Mouse (Mus musculus) midbrain, embryonic 16.5 days (tissue): ENCODE measurements around the gene Defb41. TPM values are rescaled to one million over a fixed set of nuclear protein-coding genes. Genes with fewer than 3 reads are reported as not detected.
"Not testable (repeated sequence)": the region's sequence is repeated elsewhere in the genome, so short reads cannot be mapped to it uniquely, and the experiment has no call there.

Experiments used
- ATAC-seq: fragments of 200-750 bp; cut with Nextera tagmentation; 2 replicates; pipeline ENCODE4 v1.8.0; 2017; ENCODE audit warnings: moderate TSS enrichment
- H3K27ac ChIP-seq: fragments of 300-500 bp; sonication (generic); 2 replicates; pipeline ENCODE4 v1.5.1; 2014; ENCODE audit warnings: mild to moderate bottlenecking, low read length, mixed read lengths
- H3K27me3 ChIP-seq: fragments of 300-500 bp; sonication (generic); 2 replicates; pipeline ENCODE4 v1.6.1; 2014; ENCODE audit warnings: low read depth, low read length, mixed read lengths; ENCODE audit not compliant: control insufficient read depth, insufficient read depth
- H3K36me3 ChIP-seq: fragments of 300-500 bp; sonication (generic); 2 replicates; pipeline ENCODE4 v1.6.1; 2014; ENCODE audit warnings: mild to moderate bottlenecking, low read length, moderate library complexity, mixed read lengths; ENCODE audit not compliant: control insufficient read depth, insufficient read depth
- H3K4me1 ChIP-seq: fragments of 300-500 bp; sonication (generic); 2 replicates; pipeline ENCODE4 v1.6.1; 2014; ENCODE audit warnings: mild to moderate bottlenecking, low read length, mixed read lengths; ENCODE audit not compliant: control insufficient read depth, insufficient read depth
- H3K4me2 ChIP-seq: fragments of 300-500 bp; sonication (generic); 2 replicates; pipeline ENCODE4 v1.6.1; 2014; ENCODE audit warnings: mild to moderate bottlenecking, low read length, mixed read lengths
- H3K4me3 ChIP-seq: fragments of 300-500 bp; sonication (generic); 2 replicates; pipeline ENCODE4 v1.5.1; 2014; ENCODE audit warnings: low read depth, mild to moderate bottlenecking, low read length, moderate library complexity, mixed read lengths
- H3K9ac ChIP-seq: fragments of 300-500 bp; sonication (generic); 2 replicates; pipeline ENCODE4 v1.6.1; 2014; ENCODE audit warnings: low read depth, low read length, mixed read lengths
- H3K9me3 ChIP-seq: fragments of 300-500 bp; sonication (generic); replicated peaks from 2 replicates; pipeline ENCODE4 v1.6.1; 2014; ENCODE audit warnings: mild to moderate bottlenecking, low read length, mixed read lengths; ENCODE audit not compliant: control insufficient read depth, poor library complexity, severe bottlenecking
- WGBS: fragments of 180-500 bp; shearing (Covaris S2); extraction: QIAGEN DNeasy Blood & Tissue Kit; methylation state at CpG from one replicate; pipeline ENCODE4 v1.1.7; 2014; 5-methylcytosine and 5-hydroxymethylcytosine counted together
- polyA plus RNA-seq: library from polyadenylated mRNA; unstranded; fragments of >200 nt; fragmentation: Nextera tagmentation; extraction: Ambion mirVana; gene quantifications from 2 replicates; pipeline ENCODE4 v1.2.1, GENCODE M21; 2015

The Defb41 gene
- not detected in 2 replicates for polyA plus RNA-seq

- no peak within 1 kb of the TSS for H3K4me3 ChIP-seq
These were observed at the start of gene Defb41 for GRCm38 (mm10) chr1:18265038-18265437. Gene Defb41 (minus strand): TSS chr1:18265138.

GRCm38 (mm10) chr1:18308474-18308829 lies 43.5 kb upstream of the Defb41 start:
- ATAC-seq: no peak
- WGBS: 86% methylated on average over 4 of the region's 4 CpGs
- H3K4me1 ChIP-seq: no peaks in the 10 kb centered on the region
- H3K36me3 ChIP-seq: no peaks in the 10 kb centered on the region
- H3K9me3 ChIP-seq: no peaks in the 10 kb centered on the region
- H3K27ac ChIP-seq: peak overlapping the region; percentile 61
- no peak overlapping the region for H3K4me2 ChIP-seq
- H3K9ac ChIP-seq: no peak overlapping the region
- no peak overlapping the region for H3K4me3 ChIP-seq
- no peaks in the 10 kb centered on the region for H3K27me3 ChIP-seq

More at GRCm38 (mm10) chr1:18265038-18265437, at the start of gene Defb41:
- no peaks in the 10 kb centered on the region for H3K36me3 ChIP-seq
- no peaks in the 10 kb centered on the region for H3K9me3 ChIP-seq
- no peaks in the 10 kb centered on the region for H3K27me3 ChIP-seq
- H3K9ac ChIP-seq: no peak within 1 kb of the TSS
- no peak within 1 kb of the TSS for H3K27ac ChIP-seq
- no peak within 1 kb of the TSS for H3K4me2 ChIP-seq
- H3K4me1 ChIP-seq: no peaks in the 10 kb centered on the region
- ATAC-seq: no peak

GRCm38 (mm10) chr1:18307545-18308473 lies 42.9 kb upstream of the Defb41 start:
- H3K27ac ChIP-seq: peak overlapping the region; percentile 61
- 69% methylated on average over 12 of the region's 12 CpGs for WGBS
- H3K9me3 ChIP-seq: no peaks in the 10 kb centered on the region
- ATAC-seq: peak; percentile 95
- H3K9ac ChIP-seq: no peak overlapping the region
- H3K36me3 ChIP-seq: no peaks in the 10 kb centered on the region
- no peaks in the 10 kb centered on the region for H3K4me1 ChIP-seq
- H3K4me2 ChIP-seq: no peak overlapping the region
- no peaks in the 10 kb centered on the region for H3K27me3 ChIP-seq
- H3K4me3 ChIP-seq: no peak overlapping the region

GRCm38 (mm10) chr1:18292515-18292914 lies 27.6 kb upstream of the Defb41 start:
- Histone ChIP-seq H3K4me1 (no peaks in the 10 kb centered on the region), H3K27me3 (no peaks in the 10 kb centered on the region), H3K27ac (no peak overlapping the region), H3K9ac (no peak overlapping the region), H3K4me3 (no peak overlapping the region), H3K9me3 (no peaks in the 10 kb centered on the region), H3K36me3 (no peaks in the 10 kb centered on the region), H3K4me2 (no peak overlapping the region)
- ATAC-seq: no peak
- WGBS: 42% methylated on average over 4 of the region's 4 CpGs

- Histone ChIP-seq H3K4me2 (no peak overlapping the region), H3K9ac (no peak overlapping the region), H3K9me3 (no peaks in the 10 kb centered on the region), H3K27ac (no peak overlapping the region), H3K4me3 (no peak overlapping the region), H3K36me3 (no peaks in the 10 kb centered on the region), H3K27me3 (no peaks in the 10 kb centered on the region), H3K4me1 (no peaks in the 10 kb centered on the region)
- 46% methylated on average over 3 of the region's 3 CpGs for WGBS
- ATAC-seq: no peak
These were observed 23.9 kb upstream of the Defb41 start for GRCm38 (mm10) chr1:18288860-18289259.

DNA sequence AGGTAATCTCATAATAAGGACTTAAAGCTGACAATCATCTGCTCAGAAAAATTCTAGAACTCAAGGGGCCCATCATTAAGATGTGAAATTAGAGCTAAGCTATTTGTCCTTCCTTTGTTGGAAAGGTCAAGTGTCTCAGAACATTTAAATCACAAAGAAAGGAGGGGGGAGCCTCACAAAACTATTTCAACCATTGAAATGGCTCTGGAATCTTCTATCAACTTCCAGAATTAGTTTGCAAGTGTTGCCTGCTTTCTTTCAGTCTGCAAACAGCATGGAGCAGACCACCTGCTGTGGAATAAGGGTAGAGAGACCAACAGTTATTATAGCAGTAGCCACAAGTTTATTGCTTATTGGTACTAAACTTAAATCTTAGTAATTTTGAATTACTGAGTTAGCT lies 22.4 kb upstream of the Defb41 start:
- H3K4me3 ChIP-seq: no peak overlapping the region
- H3K4me2 ChIP-seq: no peak overlapping the region
- no peaks in the 10 kb centered on the region for H3K4me1 ChIP-seq
- H3K9ac ChIP-seq: no peak overlapping the region
- H3K36me3 ChIP-seq: no peaks in the 10 kb centered on the region
- no peak for ATAC-seq
- H3K27me3 ChIP-seq: no peaks in the 10 kb centered on the region
- 0 out of 2 replicates have a peak, but pooled peaks cover under 1% of the 10 kb centered on the region for H3K9me3 ChIP-seq
- no peak overlapping the region for H3K27ac ChIP-seq

DNA sequence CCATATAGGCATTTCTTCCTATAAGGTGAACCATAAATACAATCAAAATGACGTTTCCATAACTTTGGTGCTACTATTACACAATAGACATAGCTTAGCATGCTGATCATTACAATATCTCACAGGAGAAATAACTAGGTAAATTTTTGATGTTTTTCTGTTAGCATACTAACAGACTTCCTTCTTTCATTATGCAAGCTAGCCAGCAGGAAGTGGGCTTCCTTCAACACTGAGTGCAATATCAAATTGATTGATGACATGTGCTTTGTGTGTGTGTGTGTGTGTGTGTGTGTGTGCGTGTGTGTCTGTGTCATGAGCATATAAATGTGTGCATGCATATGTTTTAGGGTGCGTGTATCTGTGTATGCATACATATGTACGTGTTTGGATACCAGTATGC lies 6.2 kb upstream of the Defb41 start:
- Histone ChIP-seq H3K9ac (no peak overlapping the region), H3K27ac (no peak overlapping the region), H3K4me2 (no peak overlapping the region), H3K36me3 (no peaks in the 10 kb centered on the region), H3K9me3 (no peaks in the 10 kb centered on the region), H3K4me3 (no peak overlapping the region), H3K27me3 (no peaks in the 10 kb centered on the region), H3K4me1 (no peaks in the 10 kb centered on the region)
- ATAC-seq: no peak
- 91% methylated on average over 4 of the region's 4 CpGs for WGBS

DNA sequence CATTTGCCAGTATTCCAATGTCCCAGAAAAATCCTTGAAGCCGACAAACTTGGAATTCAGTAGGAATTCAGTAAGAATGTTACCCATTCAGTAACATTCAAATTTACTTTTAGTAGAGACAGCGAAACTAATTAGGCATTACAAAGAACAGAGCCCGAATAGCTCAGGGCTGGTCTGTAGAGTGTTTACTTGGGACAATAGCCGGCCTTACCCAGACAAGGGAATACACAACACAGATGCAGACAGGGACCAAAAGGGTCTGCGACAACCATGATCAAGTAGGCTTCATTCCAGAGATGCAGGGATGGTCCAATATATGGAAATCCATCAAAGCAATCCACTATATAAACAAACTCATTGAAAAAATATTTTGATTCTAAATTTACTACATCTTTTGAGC lies 3.9 kb upstream of the Defb41 start:
- Histone ChIP-seq H3K27me3 (no peaks in the 10 kb centered on the region), H3K4me2 (no peak overlapping the region), H3K36me3 (no peaks in the 10 kb centered on the region), H3K27ac (no peak overlapping the region), H3K9me3 (no peaks in the 10 kb centered on the region), H3K9ac (no peak overlapping the region), H3K4me1 (no peaks in the 10 kb centered on the region), H3K4me3 (no peak overlapping the region)
- WGBS: 48% methylated on average over 5 of the region's 5 CpGs
- ATAC-seq: no peak

- not testable (repeated sequence) for H3K4me1 ChIP-seq, H3K27ac ChIP-seq, ATAC-seq, H3K36me3 ChIP-seq, H3K4me3 ChIP-seq, H3K9ac ChIP-seq, H3K27me3 ChIP-seq, H3K4me2 ChIP-seq, H3K9me3 ChIP-seq
- WGBS: 91% methylated on average over 9 of the region's 9 CpGs
These were observed 18.9 kb downstream of the Defb41 start for GRCm38 (mm10) chr1:18245801-18246580.
